ENCODE assay signal across 26 mouse cellular contexts in genomic region chr11:22854571-22854970, GRCm38 (mm10). TPM values are rescaled to one million over a fixed set of nuclear protein-coding genes. Genes with fewer than 3 reads are reported as not detected.
DNase-seq lines count a peak whose midpoint lies in the region; ATAC-seq and TF ChIP-seq lines count a peak whose summit lies in the region.
"Had no signal": no experiment of that assay in that cellular context is flagged by ENCODE, and none has a peak within 500 bp of the region (broad histone marks: within the 10 kb centered on the region; RNA-seq: fewer than 3 reads in every experiment).

No protein-coding gene starts in this region.

- H3K4me3 ChIP-seq in liver, embryonic 13.5 days (replicated peaks): no peak overlapping the region
- H3K4me3 ChIP-seq in liver, embryonic 11.5 days (ENCODE audit: low read depth, low read length): no peak overlapping the region
- no peak overlapping the region for H3K4me3 ChIP-seq in thymus, adult 2 months (ENCODE audit: control insufficient read depth, insufficient read depth, low read length)
- peak overlapping the region in 1 of 2 experiments; percentile 12; a peak in 1 of 4 replicates for H3K4me3 ChIP-seq in ES-E14 (ENCODE audit: insufficient read depth in 1 of 2, low read depth in 1 of 2, low read length in 2 of 2, poor library complexity in 1 of 2, severe bottlenecking in 1 of 2)
- no peak overlapping the region for H3K4me3 ChIP-seq in macrophage (ENCODE audit: inconsistent target)
- H3K4me3 ChIP-seq: embryonic facial prominence, embryonic 13.5 days; forebrain, embryonic 10.5 days; forebrain, embryonic 15.5 days; gastrocnemius, adult 2 months; heart, embryonic 10.5 days; heart, embryonic 15.5 days; intestine, embryonic 15.5 days; midbrain, embryonic 13.5 days had no signal

- H3K79me2 ChIP-seq in macrophage (ENCODE audit: inconsistent target): peaks cover 97% of the 10 kb centered on the region

- H3K4me2 ChIP-seq in liver, embryonic 13.5 days: no peak overlapping the region
- no peak overlapping the region for H3K4me2 ChIP-seq in liver, embryonic 11.5 days
- H3K4me2 ChIP-seq: embryonic facial prominence, embryonic 13.5 days; forebrain, embryonic 15.5 days; heart, embryonic 15.5 days; intestine, embryonic 15.5 days; midbrain, embryonic 13.5 days had no signal

- TF ChIP-seq CTCF in thymus, adult 2 months (IDR thresholded peaks at IDR 0.05; ENCODE audit: borderline replicate concordance, control insufficient read depth, extremely low read depth, insufficient read depth, low read length, poor library complexity): no peak

- DNase-seq in liver, embryonic 13.5 days: no peak
- DNase-seq in liver, embryonic 11.5 days (ENCODE audit: low spot score): no peak
- no peak for DNase-seq in thymus, adult 2 months
- no peak for DNase-seq in thymus, postnatal 4 days
- no peak for DNase-seq in ES-E14 (ENCODE audit: low read depth, low spot score)
- no peak for DNase-seq in left cerebral cortex, adult 8-10 months (ENCODE audit: low spot score in 2 of 2)
- DNase-seq in right cerebral cortex, postnatal 4 days: no peak
- DNase-seq: adrenal gland, postnatal 10 days; cerebellum, adult 11-12 months; cerebellum, adult 9-11 months; gastrocnemius, adult 2 months; kidney, adult 8-10 months; retina, postnatal 1 day; right cerebral cortex, postnatal 14 days; spleen, adult 18-20 months had no signal

- WGBS in liver, embryonic 13.5 days (ENCODE audit: insufficient replicate concordance): 42% methylated on average over 4 of the region's 4 CpGs
- 62% methylated on average over 4 of the region's 4 CpGs for WGBS in liver, embryonic 11.5 days
- WGBS in thymus, adult 2 months: 13% methylated on average over 4 of the region's 4 CpGs
- WGBS in macrophage (ENCODE audit: missing documents): 42% methylated on average over 4 of the region's 4 CpGs

- H3K27me3 ChIP-seq in liver, embryonic 13.5 days: peaks cover 5% of the 10 kb centered on the region; the same call in 1 of the 2 replicates
- no peaks in the 10 kb centered on the region; the same call in 1 of the 2 replicates for H3K27me3 ChIP-seq in liver, embryonic 11.5 days (replicated peaks; ENCODE audit: control insufficient read depth, insufficient read depth, low read length)
- no peaks in the 10 kb centered on the region for H3K27me3 ChIP-seq in thymus, adult 2 months (ENCODE audit: control insufficient read depth, insufficient read depth, low read length)
- H3K27me3 ChIP-seq: Patski had no signal

- ATAC-seq in liver, embryonic 13.5 days (ENCODE audit: low read depth): no peak
- no peak for ATAC-seq in liver, embryonic 11.5 days (replicated peaks; ENCODE audit: low FRiP score)
- ATAC-seq: forebrain, embryonic 15.5 days; hindbrain, embryonic 16.5 days; intestine, embryonic 15.5 days; midbrain, embryonic 13.5 days; Patski had no signal

- peaks cover 86% of the 10 kb centered on the region for H3K4me1 ChIP-seq in liver, embryonic 13.5 days (replicated peaks)
- peaks cover 29% of the 10 kb centered on the region for H3K4me1 ChIP-seq in liver, embryonic 11.5 days (replicated peaks; ENCODE audit: control insufficient read depth, insufficient read depth, low read length)
- H3K4me1 ChIP-seq in thymus, adult 2 months (replicated peaks; ENCODE audit: control insufficient read depth, insufficient read depth, low read length): peaks cover 47% of the 10 kb centered on the region
- peaks cover 21 to 22% of the 10 kb centered on the region in 2 experiments for H3K4me1 ChIP-seq in ES-E14 (ENCODE audit: control insufficient read depth in 2 of 2, insufficient read depth in 2 of 2, low read length in 2 of 2, poor library complexity in 1 of 2)

- no peak overlapping the region for H3K9ac ChIP-seq in liver, embryonic 13.5 days
- H3K9ac ChIP-seq in liver, embryonic 11.5 days (ENCODE audit: low read depth, low read length): no peak overlapping the region
- H3K9ac ChIP-seq in ES-E14 (ENCODE audit: insufficient read depth, low read depth, low read length, poor library complexity, severe bottlenecking): peak overlapping the region; percentile 8; the same call in 1 of the 2 replicates
- H3K9ac ChIP-seq: embryonic facial prominence, embryonic 13.5 days; forebrain, embryonic 15.5 days; heart, embryonic 15.5 days; intestine, embryonic 15.5 days; midbrain, embryonic 13.5 days had no signal

- no peaks in the 10 kb centered on the region for H3K9me3 ChIP-seq in liver, embryonic 13.5 days (replicated peaks)
- no peaks in the 10 kb centered on the region for H3K9me3 ChIP-seq in liver, embryonic 11.5 days (ENCODE audit: control insufficient read depth, low read length)
- H3K9me3 ChIP-seq in ES-E14 (ENCODE audit: control insufficient read depth, insufficient read depth, low read depth, low read length): no peaks in the 10 kb centered on the region
- H3K9me3 ChIP-seq: embryonic facial prominence, embryonic 13.5 days; forebrain, embryonic 10.5 days; forebrain, embryonic 15.5 days; heart, embryonic 10.5 days; heart, embryonic 15.5 days; intestine, embryonic 15.5 days; midbrain, embryonic 13.5 days had no signal

- TF ChIP-seq POLR2A in thymus, adult 2 months (IDR thresholded peaks at IDR 0.05; ENCODE audit: control insufficient read depth, extremely low read depth, insufficient read depth, low read length, poor library complexity): no peak

- in situ Hi-C loops in ES-E14 (cut with MboI; ENCODE audit: low sequenced_read_pairs in 2 of 2, unreplicated experiment in 2 of 2): no loop called here

- peak overlapping the region; percentile 43 for H3K27ac ChIP-seq in liver, embryonic 13.5 days
- H3K27ac ChIP-seq in liver, embryonic 11.5 days (ENCODE audit: low read depth, low read length): no peak overlapping the region
- H3K27ac ChIP-seq in thymus, adult 2 months (ENCODE audit: control insufficient read depth, insufficient read depth, low read length): peak overlapping the region; percentile 81
- H3K27ac ChIP-seq in ES-E14 (ENCODE audit: insufficient read depth, low read depth, low read length, poor library complexity, severe bottlenecking): peak overlapping the region; percentile 2; the same call in 1 of the 2 replicates
- H3K27ac ChIP-seq in macrophage: peak overlapping the region; percentile 87
- H3K27ac ChIP-seq: embryonic facial prominence, embryonic 13.5 days; forebrain, embryonic 10.5 days; forebrain, embryonic 15.5 days; gastrocnemius, adult 2 months; heart, embryonic 10.5 days; intestine, embryonic 15.5 days; kidney, postnatal 0 days; midbrain, embryonic 13.5 days had no signal

- H3K36me3 ChIP-seq in liver, embryonic 13.5 days: no peaks in the 10 kb centered on the region
- H3K36me3 ChIP-seq in liver, embryonic 11.5 days (ENCODE audit: control insufficient read depth, insufficient read depth, low read length): no peaks in the 10 kb centered on the region
- no peaks in the 10 kb centered on the region for H3K36me3 ChIP-seq in thymus, adult 2 months (ENCODE audit: control insufficient read depth, insufficient read depth, low read length)
- H3K36me3 ChIP-seq in ES-E14 (ENCODE audit: control insufficient read depth, insufficient read depth, low read length, poor library complexity, severe bottlenecking): no peaks in the 10 kb centered on the region
- no peaks in the 10 kb centered on the region for H3K36me3 ChIP-seq in macrophage (ENCODE audit: inconsistent target)
- H3K36me3 ChIP-seq: embryonic facial prominence, embryonic 13.5 days; forebrain, embryonic 10.5 days; forebrain, embryonic 15.5 days; heart, embryonic 10.5 days; heart, embryonic 15.5 days; intestine, embryonic 15.5 days; midbrain, embryonic 13.5 days had no signal

TF ChIP-seq in ES-E14, 5 proteins besides CTCF, POLR2A, EP300 and RAD21:
- TF ChIP-seq CHD2 (IDR thresholded peaks at IDR 0.05; ENCODE audit: low read depth, low read length) (no peak), HCFC1 (IDR thresholded peaks at IDR 0.05; ENCODE audit: borderline replicate concordance, insufficient read depth, low read length) (no peak), ZC3H11A (IDR thresholded peaks at IDR 0.05; ENCODE audit: borderline replicate concordance, low read depth, low read length) (no peak), MAFK (IDR thresholded peaks at IDR 0.05; ENCODE audit: insufficient read depth, low read depth, low read length) (no peak), ZNF384 (IDR thresholded peaks at IDR 0.05; ENCODE audit: low read depth, low read length) (no peak)

RNA-seq across cellular contexts. Expression of gene B3gnt2, which starts 6.2 kb away (rescaled TPM):
- 4.8 TPM in 2 replicates for polyA plus RNA-seq in liver, embryonic 13.5 days (2015; fragmentation: Nextera tagmentation; extraction: Ambion mirVana)
- 3.9 and 6.6 TPM in 2 replicates for polyA plus RNA-seq in liver, embryonic 11.5 days (2014; fragmentation: Nextera tagmentation; extraction: Ambion mirVana)
- polyA plus RNA-seq in thymus, adult 2 months (2012; rRNA removed): 35.4 and 41.4 TPM in 2 replicates
- total RNA-seq in ES-E14 (2012; rRNA removed): 25.7 and 52.9 TPM in 2 replicates
- total RNA-seq in macrophage (2018; cell fraction: chromatin; rRNA removed): 100 to 1,000 TPM in 9 of 26 experiments, 10 to 100 TPM in 17; 43.8 to 185 (median 90.5) TPM
- total RNA-seq in macrophage (2018; cell fraction: cytosol; rRNA removed): 100 to 1,000 TPM in 22 of 26 experiments, 10 to 100 TPM in 4; 85.2 to 192 (median 117) TPM
- 100 to 1,000 TPM in 25 of 26 experiments, 10 to 100 TPM in 1; 81.7 to 283 (median 169) TPM for total RNA-seq in macrophage (2018; cell fraction: nucleus; rRNA removed)
- 41.8 to 69.9 TPM (median 65.2 TPM) in 3 replicates for polyA plus RNA-seq in macrophage (2018)
- total RNA-seq in left cerebral cortex, adult 8-10 months (2022): 10 to 100 TPM in 3 of 4 experiments, 1 to 10 TPM in 1; 6.2 to 24.7 (median 14.2) TPM
